Mouse (Mus musculus): ENCODE measurements around the gene Xylt1.

Gene Xylt1

DNA sequence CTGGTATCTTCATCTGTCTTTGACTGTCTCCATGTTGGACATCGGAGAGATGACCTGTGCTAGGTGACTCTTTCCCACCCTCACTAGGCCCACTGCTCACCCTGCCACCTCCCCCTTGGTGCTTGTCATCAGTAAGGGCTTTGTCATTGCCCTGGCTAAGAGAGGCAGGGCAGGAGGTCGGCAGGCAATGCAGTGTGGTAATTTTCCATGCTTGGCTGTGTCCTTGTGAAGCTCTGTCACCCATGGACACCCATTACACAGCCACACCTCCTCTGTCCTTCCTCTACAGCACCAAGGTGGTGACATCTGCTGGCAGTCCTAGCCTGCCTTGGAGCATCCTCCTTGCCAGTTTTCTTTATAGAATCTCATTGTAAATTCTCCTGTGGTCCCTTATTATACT is 101.9 kb downstream of the Xylt1 start:
- no peak for DNase-seq

DNA sequence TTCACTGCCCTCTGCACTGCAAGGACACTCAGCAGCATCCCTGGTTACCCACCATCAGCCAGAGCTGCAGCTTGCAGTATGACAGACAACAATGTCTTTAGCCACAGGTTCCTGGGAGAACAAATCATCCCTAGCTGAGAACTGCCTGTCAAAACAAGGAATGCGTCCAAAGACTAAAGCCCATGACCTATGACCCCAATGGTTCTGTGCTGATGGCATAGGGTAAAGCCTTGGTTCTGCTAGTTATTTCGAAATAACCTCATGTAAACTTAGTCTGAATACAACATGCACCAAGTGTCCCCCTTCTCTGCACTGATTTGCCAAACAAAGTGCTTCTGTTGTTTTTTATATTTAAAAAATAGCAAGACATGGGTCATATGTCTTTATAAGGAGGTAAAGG is 103.8 kb downstream of the Xylt1 start:
- no peak for DNase-seq

DNA sequence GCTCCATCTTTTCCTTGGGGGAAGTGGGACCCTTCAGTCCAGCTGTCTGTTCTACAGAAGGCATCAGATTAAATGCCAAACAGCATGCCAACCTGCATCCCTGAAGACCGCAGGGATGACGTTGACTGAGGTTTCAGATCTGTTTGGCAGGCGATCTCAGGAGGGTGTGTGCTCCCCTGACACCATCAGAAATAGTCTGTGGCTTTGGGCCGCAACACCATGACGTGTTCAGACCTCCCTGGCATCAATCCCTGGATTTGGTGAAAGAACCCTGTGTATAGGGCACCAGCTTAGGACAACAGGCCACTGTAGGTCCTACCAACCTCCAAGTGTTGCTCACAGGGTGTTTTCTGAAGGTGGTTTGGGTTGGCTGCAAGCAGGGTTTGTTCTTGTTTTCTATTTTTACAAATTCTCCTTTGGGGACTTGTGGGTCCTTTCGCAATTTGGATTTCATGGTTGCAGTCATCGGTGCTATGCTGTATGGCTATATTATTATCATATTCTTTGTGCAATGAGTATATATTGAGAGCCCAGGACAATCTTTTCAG is 104.3 kb downstream of the Xylt1 start:
- DNase-seq: no peak

DNA sequence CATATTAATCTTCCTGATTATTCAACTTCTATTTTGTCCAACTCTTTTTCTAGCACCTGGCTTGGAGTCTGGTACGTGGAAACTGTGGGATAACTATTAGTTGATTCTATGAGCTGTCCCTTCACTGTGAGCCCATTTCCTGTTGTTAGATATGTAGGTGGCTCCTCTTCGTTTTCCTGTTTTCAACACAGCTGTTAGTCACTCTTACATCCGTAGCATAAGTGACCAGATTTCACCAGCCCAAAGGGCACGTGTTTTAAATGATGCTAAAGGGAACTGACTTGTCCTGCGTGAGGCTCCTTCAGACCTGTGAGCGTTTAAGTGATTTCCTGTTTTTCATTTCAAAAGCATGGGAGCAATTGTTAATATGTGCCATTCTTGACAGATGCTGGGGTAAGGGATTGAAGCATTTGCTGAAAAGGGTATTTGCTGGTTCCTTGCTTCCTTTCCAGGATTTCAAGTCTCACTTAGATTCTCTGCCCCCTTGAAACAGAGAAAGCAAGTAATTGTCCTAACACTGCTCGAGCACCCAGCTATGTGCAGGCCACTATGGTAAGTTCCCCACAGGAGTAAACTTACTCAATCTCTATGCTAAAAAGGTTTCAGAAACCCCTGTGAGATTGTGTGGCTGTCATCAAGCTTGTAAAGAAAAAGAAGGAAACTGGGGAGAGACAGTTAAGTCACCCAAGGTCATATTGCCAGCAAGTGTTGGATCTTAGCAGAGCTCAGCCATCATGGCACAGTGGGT is 105.8 kb downstream of the Xylt1 start:
- no peak for DNase-seq

DNA sequence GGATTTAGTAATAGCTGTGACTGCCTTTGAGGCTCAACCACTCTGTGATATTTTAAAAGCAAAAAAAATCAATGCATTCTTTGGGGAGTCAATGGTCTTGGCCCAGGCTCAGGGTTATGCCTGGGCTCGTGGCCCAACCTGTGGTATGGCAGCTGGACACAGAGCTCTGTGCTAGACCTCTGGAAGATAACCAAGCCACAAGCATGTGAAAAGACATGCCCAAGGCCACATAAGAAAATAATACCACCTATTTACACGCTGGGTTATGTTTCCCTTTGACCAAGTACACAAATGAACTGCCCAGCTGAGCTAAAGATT is 106.4 kb downstream of the Xylt1 start:
- DNase-seq: no peak

DNA sequence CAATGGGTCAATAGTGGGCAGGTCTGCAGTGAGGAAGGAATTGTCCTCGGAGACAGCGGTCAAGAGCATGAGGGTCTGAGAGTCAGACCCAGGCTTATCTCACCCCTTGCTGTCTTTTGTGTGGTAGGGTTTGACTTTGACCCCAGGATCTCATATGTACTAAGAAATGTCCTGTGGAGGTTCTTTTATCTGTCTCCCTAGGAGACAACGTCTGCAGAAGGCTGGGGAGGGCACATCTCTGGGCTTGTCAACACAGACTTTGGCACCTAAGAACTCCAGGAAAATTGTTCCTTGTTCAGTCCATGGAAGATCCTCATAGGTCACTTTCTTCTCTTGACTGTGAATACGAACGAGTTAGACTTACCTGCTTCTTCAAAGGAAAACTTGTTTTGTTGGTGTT is 109.2 kb downstream of the Xylt1 start:
- DNase-seq: no peak

DNA sequence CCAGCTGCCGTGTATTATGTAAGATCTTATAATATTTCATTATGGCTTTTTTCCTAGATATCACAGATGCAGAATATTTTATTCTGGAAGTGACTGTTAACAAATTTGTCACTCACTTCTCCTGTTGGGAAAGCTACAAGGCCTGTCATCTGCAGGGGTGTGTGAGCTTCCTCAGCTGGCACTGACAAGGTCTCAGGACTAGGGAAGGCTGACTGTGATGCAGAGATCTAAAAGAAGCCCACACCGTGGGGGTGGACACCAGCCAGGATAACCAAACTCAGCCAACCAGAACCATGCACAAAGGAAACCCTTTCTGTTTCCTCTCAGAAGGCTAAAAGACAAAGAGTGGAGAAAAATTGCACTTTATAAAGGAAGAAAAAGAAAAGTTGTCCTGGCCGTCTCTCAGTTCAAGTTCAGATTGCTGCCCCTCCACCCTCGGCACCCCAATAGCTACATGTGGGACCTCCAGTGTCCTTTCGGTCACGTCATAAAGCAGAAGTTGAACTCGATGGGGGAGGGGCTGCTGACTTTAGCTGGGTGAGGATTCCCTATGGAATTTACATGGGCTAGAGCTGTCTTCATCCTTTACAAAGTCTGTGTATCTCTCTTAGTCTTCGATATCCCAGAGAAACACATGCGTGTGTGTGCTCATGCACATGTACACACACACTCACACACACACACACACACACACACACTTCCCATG is 109.9 kb downstream of the Xylt1 start:
- no peak for DNase-seq

DNA sequence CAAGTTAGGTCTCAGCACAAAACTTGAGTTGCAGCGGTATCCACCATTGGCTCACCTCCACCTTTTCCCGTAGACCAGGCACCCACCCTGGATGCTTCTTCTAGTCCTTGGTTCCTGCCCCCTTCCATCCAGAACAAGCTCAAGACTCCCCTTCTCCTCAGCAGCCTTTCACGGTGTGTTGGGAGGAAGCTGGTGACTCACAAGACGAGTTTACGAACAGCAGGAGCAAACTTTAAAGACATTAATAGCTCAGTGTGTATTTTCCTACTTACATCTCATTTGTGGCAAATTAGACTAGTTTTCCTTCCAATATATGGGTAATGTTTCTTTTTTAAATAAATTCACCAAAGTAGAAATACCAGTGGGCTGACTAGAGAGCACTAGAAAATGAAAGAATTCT is 110.7 kb downstream of the Xylt1 start:
- no peak for DNase-seq

DNA sequence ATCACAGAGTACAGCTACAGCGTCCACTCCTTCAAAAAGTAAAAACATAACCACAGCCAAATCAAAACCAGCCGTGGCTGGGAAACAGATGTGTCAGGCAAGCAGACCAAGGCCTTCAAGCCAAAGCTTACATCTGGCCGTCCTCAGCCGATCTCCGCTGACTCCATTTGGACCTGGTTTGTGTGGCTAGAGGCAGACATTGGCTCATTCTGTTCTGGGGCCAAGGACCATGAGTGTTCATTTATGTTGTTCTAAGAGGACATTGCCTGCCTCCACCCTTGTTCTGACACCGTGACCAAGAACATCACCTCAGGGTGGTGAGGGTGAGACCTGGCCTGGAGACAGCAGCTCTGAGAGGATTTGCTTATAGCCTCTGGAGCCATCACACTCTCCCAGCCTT is 113.4 kb downstream of the Xylt1 start:
- no peak for DNase-seq

DNA sequence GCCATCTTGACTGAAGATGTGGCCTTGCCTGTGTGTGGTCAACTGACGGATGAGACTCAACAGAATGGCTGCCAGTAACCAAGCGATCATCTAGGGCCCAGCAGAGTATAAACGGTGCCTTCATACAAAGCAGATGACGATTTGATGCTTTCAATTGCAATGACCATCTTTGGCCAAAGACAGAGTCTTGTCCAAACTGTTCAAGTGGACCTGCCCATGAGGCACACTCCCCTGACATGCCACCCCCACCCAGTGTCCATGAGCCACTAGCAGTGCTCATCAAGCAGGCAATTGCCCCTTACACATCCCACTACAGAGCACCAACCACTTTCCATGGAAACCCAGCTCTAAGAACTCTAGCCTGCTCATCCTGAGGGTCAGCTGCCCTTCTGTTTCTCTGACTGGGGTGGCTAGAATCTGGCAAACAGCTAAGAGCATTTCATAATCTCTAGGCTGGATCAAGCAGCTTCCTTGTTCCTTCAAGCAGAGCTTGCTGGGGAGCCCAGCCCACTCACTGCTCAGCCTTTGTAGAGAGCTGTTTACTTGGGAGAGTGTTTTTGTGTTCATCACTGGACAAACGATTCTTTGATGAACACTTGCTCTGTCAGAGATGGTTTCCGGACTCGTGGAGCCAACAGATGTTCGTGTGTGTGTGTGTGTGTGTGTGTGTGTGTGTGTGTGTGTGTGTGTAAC is 114.0 kb downstream of the Xylt1 start:
- DNase-seq: no peak

DNA sequence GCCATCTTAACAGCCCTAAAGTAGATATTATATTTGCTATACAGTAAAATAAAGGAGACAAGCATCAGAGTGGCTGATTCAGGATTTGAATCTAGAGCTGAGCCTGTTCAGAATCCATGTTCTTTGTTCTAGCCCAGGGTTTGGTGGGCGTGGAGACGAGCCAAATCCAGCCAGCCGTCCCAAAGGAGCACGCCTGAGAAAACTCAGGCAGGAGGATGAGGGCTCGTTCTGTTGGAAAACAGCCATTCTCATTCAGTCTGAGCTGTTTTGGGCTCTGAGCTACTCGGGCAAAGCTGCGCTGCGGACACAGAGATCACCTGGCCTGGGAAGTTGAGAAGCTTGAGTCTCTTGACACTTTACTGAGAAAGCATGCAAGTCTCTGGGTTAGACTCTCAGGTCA is 115.0 kb downstream of the Xylt1 start:
- DNase-seq: no peak

DNA sequence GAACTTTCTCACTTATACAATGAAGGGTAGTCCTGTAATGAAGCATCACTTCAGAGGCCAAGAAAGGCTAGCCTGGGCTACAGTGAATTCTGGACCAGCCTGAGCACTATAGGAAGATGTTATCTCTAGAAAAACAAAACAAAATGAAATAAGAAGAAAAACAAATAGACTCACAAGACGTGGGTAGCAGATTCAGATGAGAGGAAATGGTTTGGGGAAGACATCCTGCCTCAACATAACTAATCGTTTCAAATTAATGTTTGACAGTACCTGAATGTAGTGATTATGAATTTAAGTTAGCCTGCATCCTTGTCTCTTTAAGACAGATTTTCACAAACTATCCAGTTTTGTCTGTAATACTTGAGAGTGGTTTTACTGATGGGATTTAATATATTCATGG is 117.4 kb downstream of the Xylt1 start:
- no peak for DNase-seq

DNA sequence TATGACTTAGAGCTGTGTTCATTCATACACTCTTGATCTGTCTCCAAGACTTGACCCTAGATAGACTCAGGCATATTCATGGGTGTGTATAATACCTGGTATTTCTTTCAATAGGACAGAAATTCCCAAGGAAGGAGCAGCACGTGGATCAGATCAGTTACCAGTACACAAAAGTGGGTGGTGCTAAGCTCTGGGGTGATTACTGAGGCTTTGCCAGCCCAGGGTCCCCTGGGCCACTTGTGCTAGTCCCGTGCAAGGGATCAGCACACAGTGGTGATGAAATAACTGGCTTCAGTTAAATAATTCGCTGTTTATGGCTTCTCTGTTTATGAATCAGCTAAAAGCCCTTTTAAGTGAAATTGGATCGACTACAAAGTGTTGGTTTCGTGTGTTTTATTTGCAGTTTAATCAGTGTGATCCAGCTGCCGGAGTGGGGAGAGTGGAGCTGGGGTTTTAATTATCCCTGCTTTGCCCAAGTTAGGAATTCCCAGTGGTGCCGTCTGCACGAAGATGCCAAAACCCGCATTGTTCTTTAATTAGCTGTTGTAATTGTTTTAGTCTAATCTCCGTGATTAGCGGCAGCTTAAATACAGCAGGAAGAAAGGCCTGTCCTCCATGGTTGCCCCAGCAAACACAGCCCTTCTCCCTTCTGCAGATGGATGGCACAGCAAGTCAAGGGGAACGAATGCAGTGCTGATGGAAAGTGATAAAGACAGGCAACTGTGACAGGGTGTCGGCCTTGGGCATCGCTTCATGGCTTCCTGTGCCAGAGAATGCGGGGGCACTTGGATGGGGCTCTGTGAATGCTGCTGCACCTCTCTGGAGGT is 120.8 kb downstream of the Xylt1 start:
- no peak for DNase-seq

DNA sequence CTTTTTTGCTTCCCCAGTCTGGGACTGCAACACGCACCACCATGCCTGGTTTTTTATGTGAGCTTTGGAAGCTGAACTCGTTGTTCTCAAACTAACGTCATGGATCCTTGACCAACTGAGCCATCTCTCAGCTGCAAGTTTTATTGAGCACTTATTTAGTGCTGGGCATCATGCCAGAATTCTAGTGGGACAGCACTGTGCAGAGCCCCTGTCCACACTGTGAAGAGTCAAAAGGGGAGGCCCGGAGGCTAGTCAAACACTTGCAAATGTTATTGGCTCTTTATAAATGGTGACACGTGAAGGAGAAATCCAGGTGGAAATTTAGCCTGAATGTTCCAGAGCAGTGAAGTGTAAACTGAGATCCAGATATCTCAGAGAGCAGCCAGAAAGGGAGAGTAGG is 121.6 kb downstream of the Xylt1 start:
- no peak for DNase-seq

DNA sequence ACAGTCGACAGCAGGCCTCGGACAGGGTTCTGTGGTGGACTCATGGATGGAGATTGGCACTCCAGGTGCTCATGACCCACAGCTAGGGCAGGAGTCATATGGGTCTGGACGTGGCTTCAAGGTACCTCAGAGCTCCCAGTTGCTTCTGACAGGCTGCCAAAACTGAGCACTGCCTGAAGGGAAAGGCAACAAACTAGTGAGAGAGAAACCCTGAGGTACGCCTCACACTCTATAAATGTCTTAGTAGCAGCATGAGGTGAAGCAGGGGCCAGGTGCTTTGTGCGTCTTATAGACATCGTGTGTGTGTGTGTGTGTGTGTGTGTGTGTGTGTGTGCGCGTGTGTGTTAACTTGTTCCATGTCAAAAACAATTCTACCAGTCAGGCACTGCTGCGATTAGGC is 122.9 kb downstream of the Xylt1 start:
- no peak for DNase-seq

DNA sequence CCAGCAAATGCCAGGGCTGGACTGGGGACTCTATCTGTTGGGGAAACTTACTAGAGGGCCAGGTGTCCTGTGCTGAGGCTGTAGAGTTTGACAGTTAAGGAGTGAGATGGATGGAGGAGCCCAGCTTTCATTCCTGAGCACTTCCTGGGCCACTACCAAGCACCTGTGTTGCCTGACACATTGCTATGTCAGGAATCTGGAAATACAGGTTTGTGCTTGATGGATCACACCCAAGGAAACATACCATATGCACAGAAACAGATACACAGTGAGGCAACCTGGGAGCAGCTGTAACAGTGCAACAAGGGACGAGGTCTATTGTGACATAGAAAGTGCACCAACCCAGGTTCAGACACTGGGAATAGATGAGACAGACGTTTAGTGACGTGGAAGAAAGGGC is 125.0 kb downstream of the Xylt1 start:
- DNase-seq: no peak

DNA sequence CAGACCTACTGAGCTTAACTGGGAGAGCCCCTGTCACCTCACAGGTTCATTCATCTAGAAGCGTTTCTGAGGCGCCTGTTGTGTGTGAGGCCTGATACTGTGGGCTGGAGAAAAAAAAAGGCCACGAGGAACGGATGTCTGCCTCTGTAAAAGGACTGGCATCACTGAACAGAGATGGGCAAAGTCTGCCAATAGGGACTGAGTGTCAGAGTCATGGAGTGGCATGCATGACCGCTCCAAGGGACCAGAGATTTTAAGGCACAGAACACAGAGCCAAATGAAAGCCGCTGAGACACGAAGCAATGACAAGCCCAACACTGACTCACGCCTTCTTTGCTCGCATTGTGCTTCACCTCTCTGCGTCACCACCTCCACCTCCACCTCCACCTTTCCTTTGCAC is 126.6 kb downstream of the Xylt1 start:
- DNase-seq: no peak

DNA sequence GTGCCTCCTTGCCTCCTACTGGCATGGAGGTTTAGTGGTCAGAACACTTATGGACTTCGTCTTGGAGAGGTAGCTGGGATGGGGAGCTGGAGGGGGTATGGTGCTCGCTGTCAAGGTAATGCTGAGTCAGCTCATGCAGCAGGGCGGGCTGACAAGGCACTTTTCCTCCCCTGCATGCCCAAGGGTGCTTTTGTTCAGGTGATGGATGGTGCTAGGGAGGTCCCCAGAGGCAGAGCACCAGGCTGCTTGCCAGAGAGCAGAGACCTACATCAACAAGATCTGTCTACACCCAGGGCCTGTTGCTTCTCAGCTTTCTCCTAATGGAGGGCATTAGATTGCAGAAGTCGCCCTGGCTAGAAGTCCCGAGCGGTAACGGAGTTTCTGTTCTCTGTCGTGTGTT is 127.3 kb downstream of the Xylt1 start:
- DNase-seq: no peak

DNA sequence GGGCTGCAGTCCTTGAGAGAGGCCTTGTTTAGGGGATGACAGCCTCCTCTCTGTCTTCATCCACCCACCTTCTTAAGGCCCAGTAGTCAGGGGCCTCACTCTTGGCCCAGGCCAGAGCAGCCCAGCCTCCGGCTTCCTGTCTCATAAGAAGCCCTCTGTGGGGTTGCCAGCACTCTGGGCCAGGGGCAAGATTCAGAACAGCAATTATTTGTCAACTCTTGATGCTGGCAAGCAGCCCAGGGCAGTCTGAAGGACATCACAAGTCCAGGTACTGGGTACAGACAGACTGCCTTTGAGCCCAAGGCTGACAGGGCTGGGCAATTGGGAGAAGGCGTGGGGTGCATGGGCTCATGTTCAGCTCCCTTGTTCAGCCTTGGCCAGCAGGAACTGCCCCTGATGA is 129.3 kb downstream of the Xylt1 start:
- peak in 1 of 2 experiments; percentile 8 for DNase-seq

DNA sequence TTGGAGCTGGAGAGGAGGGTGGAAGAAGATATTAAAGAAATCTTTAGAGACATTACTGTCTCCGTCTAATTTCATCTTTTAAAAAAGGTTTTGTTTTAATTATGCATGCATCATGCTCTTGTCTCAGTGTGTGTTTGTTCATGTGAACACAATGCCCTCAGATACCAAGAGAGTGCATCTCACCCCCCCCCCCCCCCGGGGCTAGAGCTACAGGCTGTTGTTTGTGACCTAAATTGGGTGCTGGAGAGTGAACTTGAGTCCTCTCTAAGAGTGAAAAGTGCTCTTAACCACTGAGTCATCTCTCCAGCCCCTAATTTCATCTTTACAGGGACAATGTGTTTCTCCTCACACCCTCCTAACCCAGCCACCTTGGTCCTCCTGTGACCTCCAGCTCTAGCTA is 131.5 kb downstream of the Xylt1 start:
- DNase-seq: no peak

DNA sequence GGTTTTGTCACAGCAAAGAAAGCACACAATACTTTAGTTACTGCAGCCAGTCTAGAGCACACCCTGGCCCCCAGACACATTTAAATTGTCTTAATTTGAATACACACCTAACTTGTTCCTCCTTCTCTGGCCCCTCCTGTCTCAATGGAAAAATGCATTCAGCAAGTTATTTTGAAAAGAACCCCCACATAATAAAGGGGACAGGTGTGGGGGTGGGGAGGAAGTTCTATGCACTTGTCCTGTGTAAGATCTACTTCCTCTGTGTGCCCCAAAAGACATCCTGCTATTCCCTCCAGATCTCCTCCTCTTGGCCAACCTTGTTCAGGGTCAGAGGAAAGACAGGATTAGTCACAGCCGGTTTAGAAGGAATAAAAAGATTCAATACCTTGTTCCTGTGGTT is 135.0 kb downstream of the Xylt1 start:
- no peak for DNase-seq

DNA sequence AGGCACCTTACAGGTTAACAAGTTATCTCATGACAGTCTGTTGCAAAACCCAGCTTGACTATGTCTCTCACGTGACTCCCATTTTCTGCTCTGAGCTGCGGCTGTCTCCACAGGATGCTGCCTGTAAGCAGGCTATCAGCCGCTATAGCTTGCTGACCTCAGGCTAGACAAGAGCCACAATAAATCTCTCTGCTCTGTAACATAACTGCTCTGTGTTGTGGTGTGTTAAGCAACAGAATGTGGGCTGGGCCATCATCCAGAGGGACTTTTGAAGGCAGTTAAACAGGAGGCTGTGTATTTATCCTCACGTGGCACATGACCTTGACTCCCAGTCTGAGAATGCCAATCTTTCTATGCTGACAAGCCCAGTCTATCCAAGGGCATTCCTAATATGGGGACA is 136.1 kb downstream of the Xylt1 start:
- no peak for DNase-seq

DNA sequence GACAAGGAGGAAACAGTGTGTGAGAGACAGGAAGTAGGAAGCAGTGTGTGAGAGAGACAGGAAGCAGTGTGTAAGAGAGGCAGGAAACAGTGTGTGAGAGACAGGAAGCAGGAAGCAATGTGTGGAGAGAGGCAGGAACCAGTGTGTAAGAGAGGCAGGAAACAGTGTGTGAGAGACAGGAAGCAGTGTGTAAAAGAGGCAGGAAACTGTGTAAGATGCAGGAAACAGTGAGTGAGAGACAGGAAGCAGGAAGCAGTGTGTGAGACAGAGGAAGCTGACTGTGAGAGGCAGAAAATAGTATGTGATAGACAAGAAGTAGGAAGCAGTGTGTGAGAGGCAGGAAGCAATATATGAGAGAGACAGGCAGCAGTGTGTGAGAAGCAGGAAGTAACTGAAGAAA is 140.6 kb downstream of the Xylt1 start:
- DNase-seq: no peak

Measured in cerebellum, postnatal 36 days (tissue).